Mouse (Mus musculus) 3134 (cell line): ENCODE measurements around the gene Ripply2.
"Not testable (repeated sequence)": the region's sequence is repeated elsewhere in the genome, so short reads cannot be mapped to it uniquely, and the experiment has no call there.

Source experiments
- DNase-seq: peaks from one replicate; pipeline ENCODE4 v3.0.0-alpha.2; 2011; ENCODE audit warnings: low spot score; ENCODE audit not compliant: insufficient read length; ENCODE audit errors: extremely low read depth

Ripply2 gene

DNA sequence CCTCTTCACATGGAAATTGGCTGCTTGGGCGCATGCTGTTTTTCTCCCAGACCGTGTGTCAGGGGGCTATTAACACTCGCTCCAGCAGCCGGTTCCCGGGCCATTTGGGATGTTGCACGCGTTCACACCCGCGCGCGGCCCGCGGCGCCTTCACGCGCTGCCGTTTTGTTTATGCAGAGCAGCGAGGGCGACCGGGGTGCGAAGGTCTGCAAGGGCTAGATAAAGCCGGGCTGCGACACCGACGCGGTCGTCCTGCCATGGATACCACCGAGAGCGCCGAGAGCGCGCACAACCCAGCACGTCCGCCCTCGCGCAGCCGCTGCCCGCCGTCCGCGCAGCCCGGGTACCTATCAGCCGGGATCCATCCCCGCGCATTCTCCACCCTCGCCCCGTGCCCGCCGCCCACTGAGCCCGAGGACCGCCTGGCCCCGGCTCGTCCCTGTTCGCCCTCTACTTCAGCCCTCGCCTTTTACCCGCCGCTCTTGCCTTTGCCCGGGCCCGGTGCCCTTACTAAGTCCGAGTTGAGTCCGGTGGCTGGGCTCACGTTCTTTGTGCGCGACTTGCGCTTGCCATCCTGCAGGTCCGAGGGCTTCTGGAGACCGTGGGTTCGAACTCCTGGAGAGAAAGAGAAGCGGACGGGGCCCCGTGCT, at the start of gene Ripply2:
Gene Ripply2 (plus strand): TSS at position 250 of the 650 bp plus-strand sequence.
- DNase-seq: no peak

DNA sequence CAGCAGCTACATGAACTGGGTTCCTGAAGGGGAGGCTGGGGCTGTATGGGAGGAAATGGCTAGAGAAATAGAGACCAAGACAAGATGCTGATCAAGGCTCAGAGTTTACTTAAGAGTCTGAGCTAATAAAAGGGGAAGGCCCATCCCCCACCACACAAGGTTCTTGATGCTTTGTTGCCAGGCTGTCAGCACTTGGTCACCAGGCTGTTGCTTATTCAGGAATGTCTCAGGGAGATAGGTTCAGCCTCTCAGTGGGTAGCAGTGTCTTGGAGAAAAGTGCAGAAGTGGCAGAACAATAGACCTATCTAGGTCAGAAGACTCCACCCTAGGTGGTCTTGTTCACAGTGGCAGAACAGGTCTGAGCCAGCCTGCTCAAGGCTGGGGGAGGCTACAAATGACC, 42.9 kb upstream of the Ripply2 start:
- DNase-seq: not testable (repeated sequence)

DNA sequence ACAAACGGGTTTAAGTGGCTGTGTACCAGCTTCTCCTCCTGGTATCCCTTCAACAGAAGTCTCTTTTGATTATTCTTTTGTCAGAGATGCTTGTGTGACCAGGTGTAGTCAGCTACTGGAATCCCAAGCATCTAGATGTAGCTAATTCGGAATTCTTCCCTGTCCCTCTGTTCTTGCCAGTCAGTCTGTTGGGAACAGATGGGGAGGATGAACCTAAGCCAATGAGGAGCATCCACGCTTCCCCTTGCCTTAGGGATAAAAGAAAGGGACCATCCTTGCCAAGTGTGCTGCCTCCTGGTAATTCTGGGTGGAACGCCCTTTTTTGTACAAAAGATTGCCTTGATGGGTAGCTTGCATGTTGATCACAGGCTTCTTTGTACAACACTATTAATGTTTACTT, 41.8 kb upstream of the Ripply2 start:
- no peak for DNase-seq

DNA sequence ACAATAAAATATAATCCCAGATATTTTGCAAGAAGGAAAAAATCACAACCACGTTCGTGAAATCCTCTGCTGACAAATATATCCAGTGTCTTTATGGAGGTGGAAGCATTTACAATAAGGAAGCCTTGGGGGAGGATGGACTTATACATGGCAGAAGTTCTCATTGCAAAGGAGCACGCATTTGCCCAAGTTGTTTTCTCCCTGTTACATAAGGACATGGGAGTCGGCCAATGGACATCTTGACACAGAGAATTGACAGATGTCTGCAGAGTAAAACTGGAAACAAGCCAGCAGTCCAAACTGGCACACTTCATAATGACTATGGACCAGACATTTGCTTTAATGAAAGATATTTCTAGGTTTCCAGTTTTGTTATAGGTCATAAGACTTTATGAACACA, 38.4 kb upstream of the Ripply2 start:
- no peak for DNase-seq

DNA sequence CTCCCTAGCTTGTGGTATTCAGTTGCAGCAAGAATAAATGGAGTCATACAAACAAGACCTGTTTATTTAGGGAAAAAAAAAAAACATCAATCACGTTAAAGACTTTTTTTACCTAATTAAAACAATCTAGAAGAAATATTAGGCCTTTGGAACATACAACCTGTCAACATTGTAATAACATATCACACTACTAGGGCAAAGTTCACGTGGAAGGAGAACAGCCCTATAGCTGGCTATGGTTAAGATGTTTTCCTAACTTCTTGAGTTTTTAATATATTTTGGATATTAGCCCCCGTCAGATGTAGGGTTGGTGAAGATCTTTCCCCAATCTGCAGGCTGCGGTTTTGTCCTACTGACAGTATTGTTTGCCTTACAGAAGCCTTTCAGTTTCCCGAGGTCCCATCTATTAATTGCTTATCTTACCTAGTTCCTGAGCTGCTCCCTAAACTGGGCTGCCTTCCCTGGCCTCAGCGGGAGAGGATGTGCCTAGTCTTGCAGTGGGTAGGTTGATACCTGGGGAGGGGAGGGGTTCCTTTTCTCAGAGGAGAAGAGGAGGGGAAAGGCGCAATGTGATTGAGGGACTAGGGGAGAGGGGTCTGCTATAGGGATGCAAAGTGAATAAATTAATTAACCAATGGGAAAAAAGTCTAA, 37.0 kb upstream of the Ripply2 start:
- no peak for DNase-seq

DNA sequence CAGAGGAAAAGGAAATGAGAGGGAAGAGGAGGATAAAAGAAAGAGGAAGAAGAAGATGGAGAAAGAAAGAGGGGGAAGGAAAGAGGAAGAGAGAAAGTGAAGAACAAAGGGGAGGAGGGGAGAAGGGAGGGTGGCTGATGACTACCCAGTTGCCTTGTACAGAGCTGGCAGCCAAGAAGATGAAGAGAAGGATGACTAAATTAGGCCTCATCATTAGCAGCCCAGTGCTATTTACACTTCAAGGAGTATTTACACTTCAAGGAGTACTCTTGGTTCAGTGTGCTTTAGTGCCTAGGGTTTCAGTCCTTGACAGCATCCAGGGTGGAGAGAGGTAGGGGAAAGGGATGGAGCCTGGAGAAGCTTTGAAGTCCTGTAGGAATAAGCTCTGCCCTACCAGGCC, 35.3 kb upstream of the Ripply2 start:
- no peak for DNase-seq

DNA sequence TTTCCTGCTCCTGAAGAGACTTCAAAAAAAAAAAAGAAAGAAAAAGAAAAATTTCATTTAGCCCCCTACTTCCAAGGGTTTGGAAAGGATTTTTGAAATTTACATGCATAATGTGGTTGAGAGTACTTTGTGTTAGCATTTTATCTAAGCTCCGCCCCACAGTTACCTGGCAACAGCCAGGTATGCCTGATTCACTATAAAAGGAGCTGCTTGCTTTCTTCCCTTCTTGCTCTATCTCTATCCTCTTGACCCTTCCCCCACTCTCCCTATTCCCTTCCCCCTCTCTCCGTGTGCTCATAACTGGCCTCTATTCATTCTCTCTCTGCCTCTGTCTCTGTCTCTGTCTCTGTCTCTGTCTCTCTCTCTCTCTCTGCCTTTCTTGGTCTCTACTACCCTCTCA, 34.4 kb upstream of the Ripply2 start:
- DNase-seq: no peak

DNA sequence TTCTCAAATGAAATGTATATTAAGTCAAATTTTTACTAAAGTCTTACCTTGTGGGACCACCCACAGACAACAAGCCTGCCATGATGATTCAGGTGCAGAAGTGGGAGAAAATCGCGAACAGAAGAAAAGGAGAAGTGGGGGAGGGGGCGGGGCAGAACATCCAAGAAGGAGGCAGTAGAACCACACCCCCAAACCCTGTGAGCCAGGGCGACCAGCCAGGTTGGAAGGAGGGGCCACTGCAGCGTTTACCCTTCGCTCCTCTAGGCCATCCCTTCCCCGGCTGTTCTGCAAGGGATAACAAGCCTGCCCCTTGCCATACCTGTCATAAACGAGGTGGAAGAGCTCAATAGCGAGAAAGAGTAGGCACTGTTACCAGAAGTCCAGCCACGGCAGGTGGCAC, 33.8 kb upstream of the Ripply2 start:
- DNase-seq: no peak

DNA sequence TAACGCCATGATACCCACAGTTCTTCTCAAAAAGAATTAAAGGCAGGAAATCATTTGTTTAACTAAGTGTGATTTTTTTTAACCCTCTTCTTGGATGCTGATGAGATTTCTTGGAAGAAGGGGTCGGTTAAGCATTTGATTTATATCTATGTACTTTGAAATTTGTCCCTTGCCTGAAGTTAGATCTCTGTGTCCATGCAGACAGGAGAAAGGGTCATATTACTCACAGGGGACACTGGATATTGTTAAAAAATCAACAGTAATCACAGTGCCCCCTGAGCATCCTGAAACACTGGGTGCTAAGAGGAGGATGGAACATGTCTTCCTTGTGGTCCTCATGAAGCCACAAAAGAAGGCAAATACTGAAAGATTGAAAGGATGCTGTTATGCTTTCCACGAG, 30.8 kb upstream of the Ripply2 start:
- no peak for DNase-seq

DNA sequence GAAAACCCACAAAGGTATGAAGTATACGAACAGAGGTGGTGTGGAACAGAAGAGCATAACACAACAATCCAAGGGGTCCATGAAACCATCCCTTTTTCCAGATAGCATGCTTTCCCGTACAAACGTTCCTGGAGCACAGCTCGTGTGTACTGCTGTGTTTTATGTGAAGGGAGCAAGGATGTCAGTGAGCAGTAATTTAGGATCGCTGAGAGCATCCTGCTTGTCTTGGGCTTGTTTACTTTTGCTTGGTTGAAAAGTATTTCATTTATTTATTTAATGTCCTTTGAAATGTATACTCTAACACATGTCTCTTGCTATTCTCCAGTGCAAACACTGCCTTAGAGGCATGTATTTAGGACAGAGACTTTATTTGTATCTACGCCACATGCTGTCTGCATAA, 30.2 kb upstream of the Ripply2 start:
- no peak for DNase-seq

DNA sequence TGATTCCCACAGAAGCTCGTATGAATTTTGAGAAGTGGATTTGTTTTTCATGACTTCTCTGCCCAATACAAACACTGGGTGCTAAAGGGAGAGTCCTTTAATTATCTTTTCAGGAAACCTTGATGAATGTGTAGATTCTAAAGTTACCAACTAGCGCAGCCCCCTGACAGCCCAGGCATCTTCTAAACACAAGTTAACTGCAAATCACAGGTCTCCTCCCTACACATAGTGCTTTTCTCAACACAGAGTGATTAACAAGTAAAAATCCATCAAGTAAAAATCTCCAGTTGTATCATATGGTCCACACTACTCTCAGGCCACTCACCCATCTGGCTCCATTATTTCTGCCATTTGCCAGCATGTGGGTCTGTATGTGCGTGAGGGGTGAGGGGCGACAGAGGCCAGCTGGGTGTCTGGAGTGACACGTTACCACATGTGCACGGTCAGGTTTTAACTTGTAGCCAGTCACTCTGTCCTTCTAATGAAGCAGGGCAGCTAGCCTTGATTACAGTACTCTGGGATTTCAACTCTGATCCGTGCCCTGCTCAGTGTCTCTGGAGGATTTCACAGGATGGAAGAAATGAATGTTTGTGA, 28.5 kb upstream of the Ripply2 start:
- DNase-seq: no peak

DNA sequence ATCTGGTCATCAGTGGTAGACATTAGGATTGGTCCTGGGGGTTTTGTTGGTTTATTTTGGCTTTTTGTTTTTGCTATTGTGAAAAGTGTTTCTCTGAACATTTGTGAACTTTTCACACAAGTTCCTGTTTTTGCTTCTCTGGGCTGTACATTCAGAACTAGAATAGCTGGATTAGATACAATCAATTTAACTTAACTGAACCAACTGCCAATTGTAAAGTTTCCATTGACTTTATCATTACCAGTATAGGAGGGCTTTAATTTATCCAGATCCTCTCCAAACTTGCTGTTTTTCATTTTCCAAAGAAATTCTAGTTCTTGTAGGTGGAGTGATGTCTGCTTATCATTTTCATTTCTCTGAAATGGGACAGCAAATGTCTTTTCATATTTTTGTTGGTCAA, 25.5 kb upstream of the Ripply2 start:
- no peak for DNase-seq

DNA sequence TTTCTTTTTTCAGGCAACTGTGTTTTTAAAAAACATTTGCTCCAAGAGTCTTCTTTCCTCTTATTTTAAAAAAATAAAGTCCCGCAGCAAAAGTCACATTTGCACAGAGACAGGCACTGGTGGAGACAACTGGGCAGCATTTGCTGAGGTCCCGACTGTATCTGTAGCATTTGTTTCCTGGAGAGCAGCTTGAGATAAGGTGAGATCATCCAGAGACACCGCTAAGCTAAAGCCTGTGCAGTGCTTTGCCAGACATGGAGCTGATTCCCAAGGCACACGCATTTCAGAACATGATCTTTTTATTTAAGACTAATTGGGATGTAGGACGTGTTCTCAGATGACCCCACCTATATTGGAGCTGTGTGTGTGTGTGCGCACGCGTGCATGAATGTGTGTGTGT, 23.6 kb upstream of the Ripply2 start:
- DNase-seq: no peak

DNA sequence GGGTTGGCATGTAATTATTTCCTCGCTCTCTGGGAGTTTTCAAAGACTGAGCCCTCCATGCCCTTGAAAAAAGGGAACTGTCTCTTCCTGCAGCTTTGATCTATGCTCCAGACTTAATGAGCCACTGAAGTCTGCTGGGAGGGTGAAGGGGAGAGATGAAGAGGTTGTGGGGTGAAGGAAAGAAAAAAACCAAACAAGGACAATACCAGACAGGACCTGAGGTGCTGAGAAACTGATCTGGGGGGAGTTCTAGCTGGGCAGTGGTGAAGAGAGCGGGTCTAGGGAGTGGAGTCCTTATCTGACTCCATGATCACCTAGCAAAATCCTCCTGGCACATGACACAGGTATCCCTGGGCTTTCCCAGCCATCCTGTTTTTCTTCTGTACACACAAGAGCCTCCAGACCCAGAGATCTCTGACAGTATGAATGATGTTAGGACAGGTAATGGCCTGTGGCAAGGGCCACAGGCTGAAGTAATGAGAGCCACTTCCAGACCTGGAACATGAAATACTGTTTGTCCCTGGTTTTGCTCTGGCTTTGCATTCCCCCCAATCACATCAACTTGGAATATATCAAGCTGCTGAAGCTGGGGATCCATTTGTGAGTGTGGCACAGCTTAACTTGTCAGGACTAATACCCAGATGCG, 18.2 kb upstream of the Ripply2 start:
- DNase-seq: no peak

DNA sequence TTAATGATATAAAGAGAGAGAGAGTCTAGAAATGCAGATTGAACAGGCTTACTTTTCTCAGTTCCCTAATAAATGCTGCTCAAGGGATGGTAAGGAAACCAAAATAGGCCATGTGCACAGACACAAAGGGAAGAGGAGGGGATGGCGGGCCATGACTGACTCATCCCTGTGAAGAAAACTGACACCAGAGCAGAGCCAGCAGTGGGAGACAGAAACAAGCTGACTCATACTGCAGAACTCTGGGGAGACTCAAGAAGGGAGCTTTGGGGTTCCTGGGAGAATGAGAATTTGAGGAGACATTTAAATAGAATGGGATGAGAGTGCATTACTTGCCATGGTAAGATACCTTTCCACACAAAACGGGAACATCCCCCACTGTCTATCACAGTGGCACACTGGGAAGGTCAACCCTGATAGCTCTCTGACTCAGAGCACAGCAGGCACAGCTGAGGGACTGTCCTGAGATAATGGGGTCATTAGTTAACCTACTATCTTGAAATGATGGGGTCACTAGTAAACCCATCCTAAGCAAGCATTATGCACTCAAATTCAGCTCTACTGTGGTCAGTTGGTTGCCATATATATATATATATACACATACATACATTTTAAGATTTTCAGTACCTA, 15.3 kb upstream of the Ripply2 start:
- DNase-seq: peak; percentile 31

DNA sequence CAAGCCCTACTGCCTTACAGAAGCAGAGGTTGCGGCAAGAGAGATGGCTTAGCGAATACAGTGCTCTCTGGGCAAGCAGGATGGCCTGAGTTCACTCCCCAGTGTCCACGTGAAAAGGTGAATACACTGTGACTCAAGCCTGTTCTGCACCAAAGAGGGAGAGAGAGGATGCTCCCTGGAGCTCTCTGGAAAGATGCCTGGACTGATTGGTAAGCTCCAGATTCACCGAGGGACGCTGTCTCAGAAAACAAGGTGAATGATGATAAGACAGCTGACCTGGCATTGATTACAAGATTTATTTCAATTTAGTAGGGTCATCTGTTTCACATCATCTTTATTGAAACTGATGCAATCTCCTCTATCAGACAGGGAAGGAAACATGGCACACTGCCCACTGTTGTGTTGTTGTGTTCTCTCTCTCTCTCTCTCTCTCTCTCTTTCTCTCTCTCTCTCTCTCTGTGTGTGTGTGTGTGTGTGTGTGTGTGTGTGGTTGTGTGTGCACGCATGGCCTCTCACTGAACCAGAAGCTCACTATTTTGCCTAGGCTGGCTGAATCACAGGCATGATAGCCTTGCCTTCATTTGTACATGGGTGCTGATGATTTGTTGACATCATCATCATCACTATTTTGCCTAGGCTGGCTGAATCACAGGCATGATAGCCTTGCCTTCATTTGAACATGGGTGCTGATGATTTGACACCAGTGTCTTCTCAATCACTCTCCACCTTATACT, 10.5 kb upstream of the Ripply2 start:
- no peak for DNase-seq

DNA sequence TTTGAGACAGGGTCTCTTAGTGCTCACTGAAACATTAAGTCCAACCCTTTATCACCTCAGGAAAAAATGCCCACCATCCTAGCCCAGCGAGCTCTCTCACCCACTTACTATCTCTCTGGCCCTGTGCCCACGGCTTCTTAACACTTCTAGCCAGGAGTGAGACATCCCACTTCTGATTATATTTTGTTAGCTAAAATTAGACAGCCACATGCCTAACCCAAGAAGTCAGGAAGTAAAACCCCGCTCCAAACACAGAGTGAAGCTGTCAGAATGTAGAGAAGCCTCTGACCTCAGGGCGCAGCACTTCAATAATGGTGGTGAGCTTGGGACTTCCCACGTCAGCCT, 9.9 kb upstream of the Ripply2 start:
- no peak for DNase-seq

DNA sequence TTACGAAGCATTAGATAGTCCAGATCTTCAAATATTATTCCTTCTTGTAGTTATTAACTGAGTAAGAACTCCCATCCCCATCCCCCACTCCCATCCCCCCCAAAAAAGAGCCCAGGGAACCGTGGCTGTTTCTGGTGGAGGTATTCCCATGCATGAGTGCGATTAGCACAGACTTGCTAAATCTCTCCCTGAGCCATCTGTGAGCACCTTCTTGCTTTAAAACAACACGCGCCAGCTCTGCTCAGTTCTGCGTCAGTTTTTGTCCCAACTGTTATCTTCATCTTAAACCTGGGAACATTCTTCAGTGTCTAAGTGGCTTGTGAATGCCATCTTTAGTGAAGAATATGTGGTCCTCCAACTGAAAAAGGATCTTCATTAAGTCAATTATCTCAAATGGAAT, 6.8 kb upstream of the Ripply2 start:
- no peak for DNase-seq

DNA sequence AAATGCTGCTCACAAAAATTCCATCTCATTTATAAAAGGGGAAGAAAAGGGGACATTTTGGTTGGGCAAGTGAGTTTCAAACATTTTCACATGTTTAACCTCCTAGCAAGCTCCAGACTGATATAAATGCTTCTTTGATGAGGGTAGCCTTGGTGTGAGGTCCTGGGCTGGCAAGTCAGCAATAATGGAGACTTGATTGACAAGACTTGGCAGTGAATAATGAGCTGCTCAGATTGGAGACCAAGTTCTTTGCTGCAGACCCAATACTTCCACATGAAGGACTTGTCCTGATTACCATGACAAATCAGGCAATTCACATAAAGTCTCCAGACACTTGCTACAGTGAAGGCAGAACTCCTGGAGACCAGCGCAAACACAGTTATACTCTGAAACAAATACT, 6.4 kb upstream of the Ripply2 start:
- DNase-seq: no peak

DNA sequence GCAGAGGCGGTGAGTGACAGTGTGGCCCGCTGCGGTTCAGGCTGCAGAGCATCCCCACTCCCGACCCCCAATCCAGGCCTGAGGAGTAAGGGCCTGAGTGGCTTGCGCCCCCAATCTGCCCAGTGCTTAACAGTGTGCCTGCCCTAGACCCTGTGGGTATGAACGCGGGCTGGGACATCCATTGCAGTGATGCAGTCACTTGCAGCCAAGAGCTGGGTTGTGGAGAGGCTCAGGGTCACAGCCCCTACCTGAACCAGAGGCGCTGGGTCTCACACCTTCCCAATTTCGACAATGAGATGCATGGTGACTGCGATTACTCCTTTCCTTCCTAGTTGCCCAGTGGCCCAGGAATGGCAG, 579 bp downstream of the Ripply2 start:
- DNase-seq: no peak
